Mouse (Mus musculus) 416B (cell line): ENCODE data around the gene Mast4.

Source experiments
- DNase-seq: peaks from one replicate; pipeline ENCODE4 v3.0.0; 2011; ENCODE audit warnings: low read depth

The Mast4 gene

DNA sequence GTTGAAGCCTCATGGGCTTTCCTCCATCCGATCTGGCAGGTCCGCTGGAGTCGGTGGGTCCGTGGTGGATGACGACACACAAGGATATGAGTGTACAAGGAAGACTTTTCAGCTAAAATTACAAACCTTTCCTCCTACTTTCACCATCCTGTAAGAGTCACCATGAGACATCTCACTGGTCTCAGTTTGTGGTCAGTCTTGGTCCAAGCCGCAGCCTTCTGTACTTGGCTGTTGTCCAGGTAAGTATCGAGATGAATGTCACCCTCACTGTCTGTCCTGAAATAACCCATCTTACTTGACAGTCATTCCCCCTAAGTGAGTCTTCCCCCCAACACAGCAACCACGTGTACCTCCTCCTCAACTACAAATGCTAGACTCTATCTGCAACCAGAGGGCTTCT is 94.6 kb downstream of the Mast4 start:
- DNase-seq = peak; percentile 85

GRCm38 (mm10) chr13:103238034-103238705 is 96.1 kb downstream of the Mast4 start:
- DNase-seq = no peak

- DNase-seq = no peak
Measured at GRCm38 (mm10) chr13:103232171-103232570, 102.1 kb downstream of the Mast4 start.

DNA sequence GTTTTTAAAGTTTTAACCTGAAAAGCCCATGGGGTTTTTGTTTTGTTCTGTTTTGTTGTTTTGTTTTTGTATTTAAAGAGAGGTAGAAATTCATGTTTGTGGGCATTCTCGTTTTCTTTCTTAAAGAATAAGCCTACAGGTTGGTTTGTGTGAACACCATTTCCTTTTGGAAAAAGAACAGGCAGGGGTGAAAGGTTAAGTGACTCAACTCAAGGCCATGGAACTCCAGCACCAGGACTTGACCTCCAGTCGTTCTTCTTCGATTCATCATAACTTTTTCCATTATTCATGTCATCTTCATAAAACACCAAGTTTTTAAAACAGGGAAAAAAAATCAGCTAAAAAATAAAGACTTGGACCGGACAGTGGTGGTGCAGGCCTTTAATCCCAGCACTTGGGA is 105.2 kb downstream of the Mast4 start:
- DNase-seq = no peak

DNA sequence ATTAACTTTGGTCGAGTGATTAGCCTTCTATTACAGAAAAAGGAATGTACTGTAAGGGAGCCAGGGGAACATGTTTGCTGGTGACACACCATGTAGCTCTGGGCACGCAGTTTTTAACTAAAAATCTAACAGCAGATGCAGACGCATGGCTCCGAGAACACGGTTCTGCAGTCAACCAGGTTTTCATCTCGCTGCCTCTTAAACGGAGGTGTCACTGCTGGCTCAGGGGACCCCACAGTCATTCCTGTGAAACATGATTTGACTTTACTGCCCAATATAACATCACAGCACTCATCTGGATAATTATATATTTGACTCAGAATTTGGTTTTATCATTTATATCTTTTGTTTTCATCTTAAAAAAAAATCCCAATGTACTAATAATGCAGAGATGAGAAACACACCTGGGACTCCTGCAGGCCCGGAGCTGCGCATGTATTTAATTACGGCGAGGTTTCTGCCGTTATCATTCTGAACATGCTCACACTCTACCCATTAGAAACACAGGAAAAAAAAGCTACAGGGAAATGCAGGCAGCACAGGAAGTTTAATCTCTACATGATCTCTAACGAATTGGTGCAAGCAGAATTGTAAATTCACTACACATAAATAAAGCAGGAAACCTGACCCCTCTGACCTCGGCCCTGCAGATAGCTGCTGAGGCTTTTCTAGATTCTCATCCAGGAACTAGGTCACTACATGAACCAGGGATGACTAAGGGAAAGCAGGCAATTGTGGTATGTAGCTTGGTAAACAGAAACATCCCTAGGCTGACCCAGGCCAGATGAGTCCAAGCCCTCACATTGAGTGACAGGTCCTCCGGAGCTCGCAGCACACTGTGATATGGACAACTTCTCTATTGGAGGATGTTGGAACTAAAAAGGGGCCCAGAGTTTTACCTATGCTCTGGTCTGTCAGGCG is 108.1 kb downstream of the Mast4 start:
- peak; percentile 57 for DNase-seq

- DNase-seq = no peak
Measured at GRCm38 (mm10) chr13:103225217-103225894, 108.9 kb downstream of the Mast4 start.

DNA sequence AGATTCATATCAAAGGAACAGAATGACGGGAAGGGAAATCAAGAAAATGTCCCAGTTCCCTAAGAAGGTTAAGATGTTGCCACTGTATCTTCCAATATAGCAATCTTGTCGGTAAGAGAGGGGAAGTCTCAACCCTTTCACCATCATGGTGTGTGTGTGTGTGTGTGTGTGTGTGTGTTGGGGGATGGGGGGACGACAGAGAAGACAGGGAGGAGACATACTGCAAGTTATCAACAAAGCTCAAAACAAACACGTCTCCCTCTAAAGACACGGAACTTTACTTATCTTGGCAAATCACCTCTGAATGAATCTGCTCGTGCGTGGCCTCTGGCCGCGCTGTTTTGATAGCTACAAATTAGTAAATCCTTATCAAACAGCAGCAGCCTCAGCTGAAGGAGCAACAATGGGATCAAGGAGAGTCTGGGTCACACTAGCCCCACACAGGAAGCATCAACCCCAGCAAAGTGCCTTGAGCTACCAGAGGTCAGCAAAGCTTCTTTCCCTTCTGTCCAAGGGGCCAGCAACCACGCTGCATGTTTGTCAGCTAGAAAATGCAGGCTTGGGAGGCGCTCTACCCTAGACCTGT is 113.7 kb downstream of the Mast4 start:
- DNase-seq = no peak

DNA sequence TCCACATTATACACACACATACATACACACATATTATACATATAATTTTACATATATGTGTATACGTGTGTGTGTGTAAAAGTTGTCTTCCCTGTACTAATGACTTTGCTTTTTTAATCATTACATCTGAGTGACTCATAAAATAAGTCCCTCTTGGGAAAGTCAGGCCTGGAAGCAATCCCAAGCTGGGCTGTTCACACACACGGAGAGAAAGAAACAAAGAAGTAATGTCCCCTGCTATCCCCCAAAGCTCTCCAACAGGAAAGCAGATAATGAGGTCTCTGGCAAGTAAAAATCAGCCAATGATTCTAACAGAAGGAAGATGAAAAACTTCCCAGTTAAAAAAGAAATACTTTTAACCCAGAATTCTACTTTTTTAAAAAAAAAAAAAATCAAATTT is 114.3 kb downstream of the Mast4 start:
- DNase-seq = no peak

DNA sequence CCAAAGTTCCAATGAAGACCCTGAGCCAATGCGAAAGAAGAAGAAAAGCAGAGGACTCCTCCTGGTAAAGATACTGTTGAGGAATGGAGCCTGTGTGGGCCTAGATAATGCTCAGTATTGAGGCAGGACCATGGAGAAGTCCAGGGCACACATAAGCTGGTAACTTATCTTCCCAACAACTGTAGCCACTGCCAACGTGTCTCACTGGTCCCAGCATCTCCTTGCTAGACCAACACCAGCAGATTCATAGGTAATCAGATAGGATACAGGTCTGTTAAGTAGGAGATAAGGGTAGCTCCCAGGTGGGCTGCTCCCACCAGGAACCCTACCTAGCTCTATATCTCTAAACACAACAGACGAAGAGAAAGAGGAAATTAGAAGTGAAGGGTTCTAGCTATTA is 116.8 kb downstream of the Mast4 start:
- DNase-seq = no peak

DNA sequence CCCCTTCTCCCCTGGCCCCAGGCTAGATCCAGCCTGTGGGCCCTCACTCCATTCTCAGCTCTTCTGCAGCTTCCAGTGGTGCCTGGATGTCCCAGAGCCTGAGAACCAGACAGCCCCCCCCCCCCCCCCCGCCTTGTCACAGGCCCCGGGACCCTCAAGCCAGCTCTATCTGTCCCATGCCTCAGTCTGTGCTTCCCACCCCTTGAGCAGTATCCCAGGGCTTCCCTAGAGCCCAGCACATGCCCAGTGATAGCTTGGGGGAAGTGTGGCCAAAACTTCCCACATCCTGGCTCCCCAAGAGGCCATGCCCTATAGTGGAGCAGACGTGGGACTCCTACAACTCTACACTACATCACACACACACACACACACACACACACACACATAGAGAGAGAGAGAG is 119.8 kb downstream of the Mast4 start:
- DNase-seq = no peak

GRCm38 (mm10) chr13:103211953-103212352 is 122.3 kb downstream of the Mast4 start:
- peak; percentile 48 for DNase-seq

GRCm38 (mm10) chr13:103211501-103211941 is 122.8 kb downstream of the Mast4 start:
- DNase-seq = no peak

- DNase-seq = no peak
Measured at GRCm38 (mm10) chr13:103210746-103211145, 123.6 kb downstream of the Mast4 start.

DNA sequence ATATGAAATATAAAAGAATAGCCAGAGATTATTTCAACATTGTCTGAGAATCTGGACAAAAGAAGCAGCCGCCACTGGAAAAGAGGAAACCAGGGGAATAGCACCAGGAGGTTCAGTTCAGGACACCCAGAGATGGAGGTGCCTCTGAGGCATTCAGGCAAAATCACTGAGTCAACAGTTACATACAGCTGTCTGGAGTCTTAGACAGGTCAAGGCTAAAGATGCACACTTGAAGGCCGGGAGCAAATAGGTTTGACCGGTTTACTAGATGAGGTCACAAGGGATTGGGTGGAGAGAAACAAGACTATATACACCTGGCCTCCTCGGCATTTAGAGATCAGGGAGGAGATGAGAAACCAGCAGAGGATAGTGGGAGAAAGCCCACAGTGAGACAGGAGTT is 127.1 kb downstream of the Mast4 start:
- DNase-seq = no peak

- DNase-seq = no peak
Measured at GRCm38 (mm10) chr13:103206644-103207043, 127.7 kb downstream of the Mast4 start.

- DNase-seq = no peak
Measured at GRCm38 (mm10) chr13:103205191-103205590, 129.1 kb downstream of the Mast4 start.

GRCm38 (mm10) chr13:103203376-103203895 is 130.9 kb downstream of the Mast4 start:
- no peak for DNase-seq

DNA sequence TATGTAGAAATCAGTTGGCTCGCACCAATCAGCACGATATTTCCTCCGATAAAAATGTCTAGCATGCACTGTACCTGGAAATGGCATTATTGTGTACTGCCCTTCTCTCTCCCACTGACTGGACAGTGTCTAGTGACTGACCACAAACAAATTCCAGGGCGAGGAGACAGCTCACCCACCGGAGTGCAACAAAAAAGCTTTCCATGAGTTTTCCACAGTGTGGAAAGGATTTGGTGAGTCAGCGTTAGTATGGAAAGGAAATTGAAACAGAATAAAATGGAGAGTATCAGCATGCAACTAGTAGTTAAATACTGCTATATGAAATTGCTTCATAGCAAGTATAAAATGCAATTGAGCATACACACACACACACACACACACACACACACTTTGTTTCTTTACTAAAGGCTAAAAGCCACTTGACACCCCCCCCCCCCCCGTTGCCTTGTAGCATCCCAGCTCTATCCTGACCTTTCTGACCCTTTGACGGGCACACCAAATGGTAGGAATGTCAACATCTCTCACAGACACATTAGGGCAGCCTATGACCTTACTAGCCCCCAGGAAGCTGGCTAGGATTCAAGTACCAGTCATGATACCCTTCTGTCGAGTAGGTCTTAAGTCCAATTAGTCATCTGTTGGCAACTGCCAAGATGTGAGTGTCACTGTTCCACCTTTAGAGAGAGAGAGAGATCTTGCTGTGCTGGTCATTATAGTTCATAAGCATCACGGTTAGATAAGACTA is 133.1 kb downstream of the Mast4 start:
- no peak for DNase-seq

- no peak for DNase-seq
Measured at GRCm38 (mm10) chr13:103199823-103200660, 134.3 kb downstream of the Mast4 start.

DNA sequence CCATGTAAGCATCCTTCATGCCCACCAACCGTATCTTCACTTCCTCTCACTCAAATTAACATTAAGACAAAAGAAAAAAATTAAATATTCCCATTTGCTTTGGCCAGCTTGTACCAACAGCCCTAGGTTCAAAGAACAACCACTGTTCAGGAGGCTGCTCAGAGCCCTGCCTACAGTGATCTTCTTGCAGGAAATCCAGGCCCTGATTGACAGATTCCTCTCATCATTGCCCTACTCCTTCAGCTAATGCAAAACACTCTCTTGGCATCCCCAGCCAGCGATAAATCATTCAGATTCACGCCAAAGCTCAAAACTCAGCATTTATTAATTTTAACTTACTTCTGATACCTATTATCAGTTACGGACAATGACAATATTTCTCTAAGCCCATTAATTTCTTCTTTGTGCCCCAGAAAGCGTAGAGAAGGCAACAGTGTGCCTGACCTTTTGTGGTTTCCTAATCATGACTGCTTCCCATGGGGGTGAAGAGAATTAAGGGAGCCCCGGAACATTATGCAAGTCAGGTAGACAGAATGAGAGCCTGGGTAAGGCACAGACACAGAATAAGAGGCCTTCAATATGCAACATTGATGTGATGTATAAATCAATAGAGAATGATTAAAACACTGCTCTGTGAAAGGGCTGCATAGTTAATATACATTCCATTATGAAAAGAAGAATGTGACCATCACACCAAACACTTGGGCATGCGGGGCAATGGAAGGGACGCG is 135.9 kb downstream of the Mast4 start:
- DNase-seq = no peak
